Mouse (Mus musculus): ENCODE results near the gene Iqsec1.

Gene Iqsec1

DNA sequence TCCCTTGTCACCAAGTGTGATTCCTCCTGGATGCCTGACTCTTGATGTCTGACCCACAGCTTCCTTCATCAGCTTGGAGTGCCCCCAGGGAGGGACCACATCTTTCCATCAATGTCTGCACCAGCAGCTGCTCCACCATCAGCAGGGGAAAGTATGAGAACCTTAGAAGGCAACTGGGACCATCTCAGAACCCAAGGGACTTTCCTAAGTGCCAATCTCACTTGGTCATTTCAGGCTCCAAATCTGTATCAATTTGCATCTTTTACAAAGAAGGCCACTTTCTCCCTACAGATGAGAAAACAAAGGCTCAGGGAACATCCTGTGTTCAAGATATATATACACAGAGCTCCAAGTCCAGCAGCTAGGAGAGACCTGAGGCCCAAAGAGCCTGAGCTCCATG is 205.3 kb downstream of the Iqsec1 start:
- no peak for DNase-seq (ENCODE audit: low spot score)

DNA sequence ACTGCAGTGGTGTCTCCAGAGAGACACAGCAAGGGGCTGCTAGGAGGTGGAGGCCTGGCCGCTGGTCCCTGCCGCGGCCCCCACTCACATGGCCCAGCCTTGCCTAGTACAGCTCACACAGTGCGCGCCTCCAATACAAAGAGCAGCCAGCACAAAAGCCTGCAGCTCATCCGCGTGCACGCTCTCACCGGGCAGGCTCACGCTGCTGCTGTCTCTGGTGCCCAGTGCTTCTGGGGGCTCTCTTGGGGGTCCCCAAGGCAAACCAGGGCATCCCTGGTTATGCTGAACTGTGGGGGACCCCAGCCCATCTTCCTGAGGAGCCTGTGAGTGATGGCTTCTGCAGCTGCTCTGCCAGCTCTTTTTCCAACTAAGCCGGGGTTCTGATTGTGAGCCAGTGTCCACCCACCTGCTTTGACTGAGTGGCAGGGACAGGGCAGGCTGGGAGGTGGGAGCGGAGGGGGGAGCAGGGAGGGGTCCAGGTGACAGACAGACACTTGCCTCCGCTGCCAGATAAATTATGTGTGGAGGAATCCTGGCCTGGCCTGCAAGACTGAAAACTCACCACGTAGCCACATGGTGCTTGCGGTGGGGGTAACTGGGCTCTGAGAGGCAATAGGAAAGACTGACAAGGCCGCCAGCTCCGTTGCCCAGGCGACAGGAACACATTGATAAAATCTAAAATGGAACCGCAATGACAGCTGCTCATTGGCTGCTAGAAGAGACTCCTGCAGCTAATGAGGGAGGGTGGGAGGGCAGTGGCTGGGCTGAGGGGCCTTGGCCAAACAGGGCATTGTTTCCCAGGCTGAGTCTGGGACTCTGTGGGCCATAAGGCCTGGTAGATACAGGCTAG is 206.3 kb downstream of the Iqsec1 start:
- no peak for DNase-seq (ENCODE audit: low spot score)

DNA sequence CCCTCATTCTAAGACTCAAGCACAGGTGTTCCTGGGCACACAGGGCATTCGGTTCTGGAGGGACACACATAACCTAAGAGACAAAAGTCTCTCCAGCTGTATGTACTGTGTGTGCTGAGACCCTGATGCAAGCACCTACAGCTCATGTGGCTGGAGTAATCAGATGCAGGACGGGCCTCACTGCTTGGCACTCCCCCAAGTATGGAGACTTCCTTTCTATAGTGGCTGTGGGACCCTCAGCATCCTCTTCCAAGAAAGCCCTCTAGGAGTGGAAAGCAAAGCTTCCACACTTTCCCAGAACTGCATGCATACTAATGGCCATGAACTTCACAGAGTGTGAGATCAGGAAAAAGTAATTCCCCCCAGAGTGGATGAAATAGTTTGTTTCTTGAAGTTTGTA is 208.0 kb downstream of the Iqsec1 start:
- DNase-seq (ENCODE audit: low spot score): no peak

GRCm38 (mm10) chr6:90778841-90779240 is 209.6 kb downstream of the Iqsec1 start:
- DNase-seq (ENCODE audit: low spot score): no peak

DNA sequence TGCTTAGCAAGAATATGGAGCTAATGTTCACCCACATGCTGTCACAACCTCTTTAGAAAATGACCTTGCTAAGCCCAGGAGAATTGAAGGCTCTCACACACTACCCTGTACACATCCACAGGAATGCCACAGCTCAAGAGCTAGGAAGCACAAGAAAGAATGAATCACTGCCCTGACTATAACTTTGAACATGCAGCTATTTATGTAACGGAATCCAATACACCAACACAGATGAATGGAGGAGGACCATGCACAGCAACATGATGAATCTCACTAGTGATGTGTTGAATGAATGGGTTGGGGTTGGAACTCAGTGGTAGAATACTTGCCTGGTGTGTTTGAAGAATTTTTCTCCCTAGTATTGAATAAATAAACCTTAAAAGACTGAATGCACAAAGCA is 211.2 kb downstream of the Iqsec1 start:
- DNase-seq (ENCODE audit: low spot score): no peak

GRCm38 (mm10) chr6:90775606-90776005 is 212.9 kb downstream of the Iqsec1 start:
- no peak for DNase-seq (ENCODE audit: low spot score)

- no peak for DNase-seq (ENCODE audit: low spot score)
Measured at GRCm38 (mm10) chr6:90773811-90774233, 214.7 kb downstream of the Iqsec1 start.

DNA sequence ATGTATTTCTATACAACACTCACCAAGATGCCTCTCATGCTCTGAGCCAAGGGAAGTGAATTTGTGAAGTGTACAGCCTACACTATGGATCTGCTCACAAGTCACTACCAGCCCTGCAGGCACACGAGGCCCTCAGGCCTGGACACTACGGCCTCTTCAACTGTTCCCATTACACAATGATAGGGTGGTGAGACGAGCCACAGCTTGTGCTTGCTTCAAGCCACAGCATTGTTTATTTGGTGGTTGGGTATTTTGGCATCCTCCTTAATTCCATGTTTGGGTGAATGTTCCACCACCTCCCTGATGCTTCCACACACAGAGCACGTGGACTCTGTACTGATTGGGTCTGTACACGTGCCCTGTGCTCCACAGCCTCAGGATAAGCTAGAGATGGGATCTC is 216.4 kb downstream of the Iqsec1 start:
- DNase-seq (ENCODE audit: low spot score): no peak

DNA sequence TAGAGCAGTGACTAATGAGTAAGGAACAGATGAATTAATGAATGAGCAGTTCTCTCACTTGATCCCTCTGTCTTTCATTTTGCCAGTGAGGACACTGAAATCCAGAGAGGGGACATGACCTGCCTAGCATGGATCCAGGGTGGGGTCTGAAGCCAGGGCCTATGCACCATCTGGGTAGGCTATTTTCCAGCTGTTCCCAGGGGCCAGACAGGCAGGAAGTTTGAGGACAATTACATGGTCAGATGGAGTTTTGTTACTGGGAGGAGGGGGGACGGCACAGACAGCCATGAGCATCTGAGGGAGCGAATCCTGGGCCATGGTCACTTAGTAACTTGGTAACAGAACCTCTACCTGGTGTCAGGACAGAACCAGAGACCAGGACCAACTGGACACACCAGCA is 220.0 kb downstream of the Iqsec1 start:
- DNase-seq (ENCODE audit: low spot score): no peak

DNA sequence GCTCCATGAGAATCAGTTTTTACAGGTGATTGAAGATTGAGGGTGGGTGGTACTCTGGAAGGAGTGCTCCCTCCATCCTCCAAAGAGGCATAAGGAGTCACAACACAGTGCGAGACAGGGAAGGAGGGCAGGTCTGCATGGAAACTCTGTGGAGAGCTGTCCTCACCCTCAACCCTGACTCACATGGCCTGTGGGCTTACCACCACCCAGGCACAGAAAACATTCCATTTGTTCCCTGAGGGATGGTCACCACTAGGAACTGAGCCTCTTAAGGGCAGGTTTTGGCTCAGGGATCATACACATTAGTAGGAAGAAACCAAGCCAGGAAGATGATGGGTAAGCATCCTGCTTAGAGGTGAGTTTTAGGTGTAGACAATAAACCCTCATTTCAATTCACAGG is 220.6 kb downstream of the Iqsec1 start:
- DNase-seq (ENCODE audit: low spot score): no peak

DNA sequence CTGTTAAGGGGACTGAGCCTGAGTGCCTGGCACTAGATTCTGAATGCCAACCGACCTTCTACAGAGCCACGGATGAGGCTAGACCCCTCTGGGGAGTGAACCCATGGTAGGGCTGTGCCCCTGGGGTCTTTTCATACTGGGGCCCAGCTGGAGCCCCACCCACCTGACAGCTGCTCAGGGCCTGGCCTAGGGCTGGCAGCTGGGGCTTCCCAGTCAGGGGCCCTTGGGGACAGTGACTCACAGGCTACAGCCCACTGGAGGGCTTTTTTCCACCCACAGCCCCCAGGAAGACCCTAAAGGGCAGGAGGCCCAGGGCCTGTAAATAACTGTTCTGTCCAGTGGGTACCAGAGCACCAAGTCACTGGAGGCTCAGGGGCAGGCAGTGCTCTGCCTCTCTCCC is 223.7 kb downstream of the Iqsec1 start:
- no peak for DNase-seq (ENCODE audit: low spot score)

- DNase-seq (ENCODE audit: low spot score): peak; percentile 83
Measured at GRCm38 (mm10) chr6:90763959-90764591, 224.4 kb downstream of the Iqsec1 start.

GRCm38 (mm10) chr6:90763295-90763694 is 225.2 kb downstream of the Iqsec1 start:
- no peak for DNase-seq (ENCODE audit: low spot score)

- no peak for DNase-seq (ENCODE audit: low spot score)
Measured at GRCm38 (mm10) chr6:90762120-90762736, 226.3 kb downstream of the Iqsec1 start.

DNA sequence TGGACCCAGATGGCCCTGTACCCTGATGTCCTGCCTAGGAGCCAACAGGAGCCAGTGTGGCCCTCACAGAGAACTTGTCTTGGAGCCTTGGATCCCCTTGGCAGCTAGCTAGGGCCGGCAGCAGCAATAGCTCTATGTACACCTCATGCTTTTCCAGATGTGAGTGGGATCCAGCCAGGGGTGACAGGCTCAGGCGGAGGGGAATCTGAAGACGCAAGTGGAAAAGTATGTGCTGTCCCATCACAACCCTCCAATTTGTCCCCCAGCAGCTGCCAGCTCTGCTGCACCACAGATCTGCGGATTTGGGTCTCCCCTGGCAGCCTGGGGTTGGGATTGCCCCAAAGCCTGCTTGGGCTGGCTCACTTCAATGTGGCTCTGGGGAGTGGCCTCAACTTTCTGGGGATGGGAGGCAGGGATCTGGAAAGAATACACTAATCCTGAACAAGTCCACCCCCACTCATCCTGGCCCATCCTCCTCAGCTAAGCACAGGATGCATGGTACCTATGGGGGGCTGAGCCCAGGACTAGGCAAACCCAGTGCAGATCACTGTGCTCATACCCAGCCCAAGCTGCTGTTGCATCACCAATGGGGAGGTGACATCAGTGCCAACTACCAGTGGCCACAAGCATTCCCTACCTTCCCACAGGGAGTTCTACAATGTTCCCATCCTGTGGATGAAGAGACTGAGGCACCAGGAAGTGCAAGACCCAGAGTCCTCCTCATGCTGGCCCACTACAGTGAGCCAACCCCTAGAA is 227.0 kb downstream of the Iqsec1 start:
- DNase-seq (ENCODE audit: low spot score): no peak

- DNase-seq (ENCODE audit: low spot score): no peak
Measured at GRCm38 (mm10) chr6:90760886-90761285, 227.6 kb downstream of the Iqsec1 start.

DNA sequence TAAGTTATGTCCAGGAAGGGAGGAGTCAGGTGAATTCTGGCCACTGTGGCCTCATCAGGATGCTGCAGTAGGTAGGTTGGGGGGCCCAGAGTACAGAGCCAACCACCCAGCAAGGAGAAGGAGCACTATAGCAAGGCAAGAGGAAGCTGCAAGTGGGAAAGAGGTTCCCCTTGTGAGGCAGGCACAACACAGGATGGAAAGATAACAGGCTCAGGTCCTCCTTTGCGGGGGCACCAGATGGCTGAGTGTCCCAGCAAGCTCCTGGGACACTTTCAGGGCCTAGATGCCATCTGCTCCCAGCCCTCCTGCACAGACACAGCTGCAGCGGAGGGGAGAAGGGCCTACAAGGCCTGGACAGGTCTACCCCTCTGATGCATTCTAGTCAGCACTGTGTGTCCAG is 228.7 kb downstream of the Iqsec1 start:
- no peak for DNase-seq (ENCODE audit: low spot score)

DNA sequence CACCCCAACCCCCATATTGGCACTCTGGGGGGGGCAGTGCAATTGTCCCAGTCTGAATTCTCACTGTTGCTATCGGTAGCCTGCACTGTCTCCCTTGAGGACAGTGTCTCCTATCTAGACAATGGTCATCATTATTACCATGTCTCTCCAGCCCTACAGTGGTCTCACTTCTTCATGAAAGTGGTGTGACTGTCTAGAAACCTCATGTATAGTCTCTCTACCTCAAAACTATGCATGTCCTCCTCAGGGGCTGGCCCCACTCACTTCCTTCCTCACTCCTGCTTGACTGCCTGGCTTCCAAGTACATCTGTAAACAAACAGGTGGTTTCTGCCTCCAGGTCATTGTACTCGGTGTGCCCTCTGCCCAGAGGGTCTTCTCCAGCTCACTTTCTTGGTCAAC is 230.3 kb downstream of the Iqsec1 start:
- no peak for DNase-seq (ENCODE audit: low spot score)

DNA sequence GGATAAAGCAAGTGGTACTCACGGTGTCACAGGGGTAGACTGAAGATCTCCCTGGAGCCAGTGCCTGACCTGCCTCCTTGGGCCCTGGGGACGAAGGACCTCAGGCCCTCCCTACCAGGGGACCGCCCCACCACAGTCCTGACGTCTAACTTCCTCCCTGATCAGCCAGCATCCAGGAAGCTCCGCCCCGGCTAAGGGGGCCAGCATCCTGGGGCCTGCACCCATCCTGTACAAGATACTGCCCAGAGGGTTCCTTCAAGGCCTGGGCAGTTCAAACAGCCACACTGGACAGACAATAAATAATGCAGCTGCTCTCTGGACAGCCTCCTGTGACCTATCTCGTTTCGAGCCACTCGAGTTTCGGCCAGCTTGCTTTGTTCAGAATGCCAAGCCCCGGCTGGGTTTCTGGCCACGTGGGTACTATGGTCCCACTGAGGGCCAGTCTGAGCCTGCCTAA is 231.0 kb downstream of the Iqsec1 start:
- DNase-seq (ENCODE audit: low spot score): no peak

- DNase-seq (ENCODE audit: low spot score): no peak
Measured at GRCm38 (mm10) chr6:90756561-90756960, 231.9 kb downstream of the Iqsec1 start.

DNA sequence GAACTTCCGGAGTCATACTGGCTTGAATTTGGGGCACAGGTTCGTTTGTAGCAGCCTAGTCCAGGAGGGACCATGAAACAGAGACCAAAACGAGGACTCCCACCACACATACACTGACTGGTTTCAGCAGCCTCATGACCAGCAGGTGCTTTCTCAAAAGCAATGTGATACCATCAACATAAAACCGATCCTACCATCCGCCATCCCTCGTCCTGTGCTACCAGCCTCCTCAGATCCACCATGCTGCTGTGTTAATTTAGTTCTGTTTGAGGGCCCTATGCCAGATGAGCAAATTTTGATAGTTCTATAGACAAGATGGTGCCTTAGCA is 232.9 kb downstream of the Iqsec1 start:
- DNase-seq (ENCODE audit: low spot score): no peak

DNA sequence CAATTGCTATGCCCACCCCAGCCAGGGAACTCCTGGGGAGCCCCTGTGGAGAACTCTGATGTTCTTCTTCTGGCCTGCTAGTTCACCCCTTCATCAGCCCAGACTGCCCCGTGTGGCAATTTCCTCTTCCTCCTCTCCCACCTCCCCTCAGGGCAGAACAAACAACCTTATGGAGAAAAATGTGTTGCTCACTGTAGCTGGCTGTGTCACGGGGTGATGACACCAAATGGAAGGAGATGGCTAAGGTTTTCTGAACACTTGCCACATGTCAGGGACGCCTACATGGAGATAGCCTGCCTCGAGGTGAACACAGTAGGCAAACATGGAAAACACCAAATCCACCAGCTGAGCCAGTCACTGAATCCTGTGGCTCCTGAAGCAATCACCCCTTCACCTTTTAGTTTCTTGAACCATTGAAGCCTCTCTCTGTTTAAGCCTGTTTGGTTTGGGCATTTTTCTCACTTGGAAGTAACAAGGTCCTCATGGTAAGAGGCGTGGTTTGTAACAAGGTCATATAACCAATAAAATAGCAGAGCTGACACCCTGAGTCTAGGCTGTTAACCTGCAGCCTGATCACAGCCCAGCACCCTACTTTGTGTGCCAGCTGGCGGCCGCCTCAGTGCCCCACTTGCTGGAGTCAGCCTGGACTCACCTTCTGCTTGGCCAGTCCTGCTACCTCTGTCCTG is 233.4 kb downstream of the Iqsec1 start:
- no peak for DNase-seq (ENCODE audit: low spot score)
